Mouse (Mus musculus) forebrain, embryonic 12.5 days (tissue): ENCODE data around the gene Vps13d. TPM values are rescaled to one million over a fixed set of nuclear protein-coding genes. Genes with fewer than 3 reads are reported as not detected.

Experiments used
- ATAC-seq: fragments of 200-750 bp; cut with Nextera tagmentation; 2 replicates; pipeline ENCODE4 v1.8.0; 2017; ENCODE audit warnings: moderate TSS enrichment; ENCODE audit not compliant: low FRiP score
- H3K27ac ChIP-seq: fragments of 300-500 bp; sonication (generic); 2 replicates; pipeline ENCODE4 v1.5.1; 2016; ENCODE audit warnings: mild to moderate bottlenecking
- H3K27me3 ChIP-seq: fragments of 300-500 bp; sonication (generic); 2 replicates; pipeline ENCODE4 v1.6.1; 2016; ENCODE audit warnings: mild to moderate bottlenecking
- H3K36me3 ChIP-seq: fragments of 300-500 bp; sonication (generic); replicated peaks from 2 replicates; pipeline ENCODE4 v1.6.1; 2016; ENCODE audit warnings: mild to moderate bottlenecking
- H3K4me1 ChIP-seq: fragments of 300-500 bp; sonication (generic); 2 replicates; pipeline ENCODE4 v1.6.1; 2016
- H3K4me2 ChIP-seq: fragments of 300-500 bp; sonication (generic); 2 replicates; pipeline ENCODE4 v1.6.1; 2016; ENCODE audit warnings: mild to moderate bottlenecking, moderate library complexity
- H3K4me3 ChIP-seq: fragments of 300-500 bp; sonication (generic); replicated peaks from 2 replicates; pipeline ENCODE4 v1.5.1; 2016; ENCODE audit warnings: mild to moderate bottlenecking
- H3K9ac ChIP-seq: fragments of 300-500 bp; sonication (generic); 2 replicates; pipeline ENCODE4 v1.6.1; 2016; ENCODE audit warnings: mild to moderate bottlenecking
- H3K9me3 ChIP-seq: fragments of 300-500 bp; sonication (generic); 2 replicates; pipeline ENCODE4 v1.6.1; 2016
- WGBS: fragments of 180-500 bp; shearing (Covaris S2); methylation state at CpG from one replicate; pipeline ENCODE4 v1.1.7; 2016; 5-methylcytosine and 5-hydroxymethylcytosine counted together
- polyA plus RNA-seq: library from polyadenylated mRNA; unstranded; fragments of >200 nt; fragmentation: Nextera tagmentation; extraction: Ambion mirVana; gene quantifications from 2 replicates; pipeline ENCODE4 v1.2.1, GENCODE M21; 2016

Vps13d gene
- polyA plus RNA-seq, 1 experiment from 2014 or later, result 5.7 TPM

DNA sequence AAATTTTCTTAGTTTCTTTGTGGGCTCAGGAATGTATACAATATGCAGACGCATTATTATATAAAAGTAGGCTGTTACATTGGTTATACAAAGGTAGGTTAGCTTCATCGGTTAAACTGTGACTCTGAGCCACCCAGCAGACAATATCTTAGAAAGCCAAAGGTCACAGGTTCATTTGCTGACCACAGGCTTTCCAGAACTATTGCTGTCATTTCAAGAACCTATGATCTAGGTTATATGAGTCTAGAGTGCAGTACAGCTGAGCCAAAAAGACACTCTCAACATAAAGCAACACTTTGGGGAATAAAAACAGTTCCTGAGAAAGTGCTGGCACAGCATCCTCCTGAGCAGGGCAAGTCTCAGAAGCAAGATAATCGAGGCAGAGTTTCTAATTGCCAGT is 140.4 kb downstream of the Vps13d start:
- Histone ChIP-seq H3K4me1 (peaks cover 8% of the 10 kb centered on the region; the same call in 1 of the 2 replicates), H3K36me3 (peaks cover 41% of the 10 kb centered on the region), H3K9me3 (no peaks in the 10 kb centered on the region), H3K4me3 (no peak overlapping the region), H3K27me3 (peaks cover 12% of the 10 kb centered on the region), H3K9ac (no peak overlapping the region), H3K27ac (no peak overlapping the region), H3K4me2 (no peak overlapping the region)
- no peak for ATAC-seq
- WGBS, result 67% methylated on average over 3 of the region's 3 CpGs

DNA sequence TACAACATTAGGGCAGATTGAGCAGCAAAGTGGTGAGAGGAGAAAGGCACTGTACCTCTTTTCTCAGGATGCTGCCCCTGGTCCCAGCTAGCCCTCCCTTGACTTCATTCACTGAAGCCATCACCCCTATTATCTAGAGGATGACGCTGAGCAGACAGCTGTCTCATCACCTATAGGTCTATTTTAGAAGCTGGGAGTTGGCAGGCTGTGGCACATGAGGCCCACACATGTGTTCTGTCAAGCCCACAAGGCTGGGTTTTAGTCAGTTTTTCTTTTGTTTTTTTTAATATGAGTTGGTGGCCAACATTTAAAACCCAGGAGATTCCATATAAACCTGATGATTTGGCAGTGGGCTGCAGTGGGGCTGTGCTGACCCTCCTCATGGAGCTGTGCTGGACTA is 142.1 kb downstream of the Vps13d start:
- ATAC-seq, result no peak
- Histone ChIP-seq H3K27ac (no peak overlapping the region), H3K9ac (no peak overlapping the region), H3K36me3 (peaks cover 35% of the 10 kb centered on the region), H3K4me1 (peaks cover 8% of the 10 kb centered on the region; the same call in 1 of the 2 replicates), H3K4me3 (no peak overlapping the region), H3K4me2 (no peak overlapping the region), H3K9me3 (no peaks in the 10 kb centered on the region), H3K27me3 (peaks cover 12% of the 10 kb centered on the region)
- 71% methylated on average over 1 of the region's 1 CpGs for WGBS

DNA sequence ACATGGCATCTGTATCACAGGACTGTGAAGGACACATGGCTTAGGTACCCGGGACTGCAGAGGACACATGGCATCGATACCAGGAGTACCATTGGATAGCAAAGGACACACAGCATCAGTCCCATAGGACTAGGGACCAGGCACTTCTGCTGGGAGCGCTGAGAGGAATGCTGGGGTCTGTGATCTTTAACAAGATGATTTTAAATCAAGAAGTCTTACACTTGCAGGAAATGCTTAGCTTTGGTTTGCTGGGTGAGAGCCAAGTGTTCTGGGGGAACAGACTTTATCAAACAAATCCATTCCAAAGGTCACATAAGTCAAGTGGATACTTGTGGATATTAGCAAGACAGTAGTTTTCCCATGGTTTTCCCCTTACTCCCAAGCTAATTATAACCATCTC is 142.5 kb downstream of the Vps13d start:
- H3K36me3 ChIP-seq, result peaks cover 34% of the 10 kb centered on the region
- WGBS, result 91% methylated on average over 3 of the region's 3 CpGs
- H3K9ac ChIP-seq, result no peak overlapping the region
- H3K27ac ChIP-seq, result no peak overlapping the region
- no peak for ATAC-seq
- H3K4me1 ChIP-seq, result peaks cover 8% of the 10 kb centered on the region; the same call in 1 of the 2 replicates
- no peaks in the 10 kb centered on the region for H3K9me3 ChIP-seq
- H3K27me3 ChIP-seq, result peaks cover 12% of the 10 kb centered on the region
- H3K4me2 ChIP-seq, result no peak overlapping the region
- no peak overlapping the region for H3K4me3 ChIP-seq

DNA sequence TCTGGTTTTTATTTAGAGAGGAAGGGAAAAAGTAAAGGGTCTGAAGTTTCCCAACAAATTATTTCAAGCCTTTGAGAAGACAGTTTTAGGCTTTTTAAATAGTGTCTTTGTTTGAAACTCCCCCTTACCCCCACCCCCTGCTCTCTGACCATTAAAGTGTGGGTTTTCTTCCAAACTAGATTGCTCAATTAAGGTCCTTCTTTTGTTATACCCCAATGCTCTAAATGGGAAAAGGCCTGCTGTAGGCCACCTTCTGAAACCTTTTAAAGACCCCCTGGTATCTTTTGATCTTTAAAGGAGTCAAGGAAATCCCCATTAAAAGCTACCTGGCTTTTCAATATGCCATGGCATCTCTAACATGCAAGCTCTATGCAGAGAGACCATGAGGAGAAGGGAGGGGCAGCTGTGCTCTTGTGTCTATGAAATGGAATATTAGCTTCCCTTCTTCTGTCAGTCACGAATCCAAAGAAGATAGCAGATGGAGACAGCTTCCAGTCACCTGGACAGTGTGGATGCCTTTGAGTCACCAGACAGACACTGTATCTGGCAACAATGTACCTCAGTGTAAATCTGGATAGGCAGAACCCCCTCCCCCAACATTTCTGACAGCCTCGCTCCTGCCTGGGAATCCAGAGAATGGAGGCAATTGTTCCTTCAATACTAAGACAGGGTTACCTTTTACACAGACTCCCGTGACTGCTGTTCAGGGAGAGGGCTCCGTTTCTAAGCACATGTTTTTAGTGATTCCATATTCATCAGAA is 143.4 kb downstream of the Vps13d start:
- H3K4me1 ChIP-seq, result peaks cover 8% of the 10 kb centered on the region; the same call in 1 of the 2 replicates
- H3K36me3 ChIP-seq, result peaks cover 26% of the 10 kb centered on the region
- no peak overlapping the region for H3K4me2 ChIP-seq
- H3K9me3 ChIP-seq, result no peaks in the 10 kb centered on the region
- no peak overlapping the region for H3K9ac ChIP-seq
- H3K27ac ChIP-seq, result no peak overlapping the region
- 30% methylated on average over 4 of the region's 4 CpGs for WGBS
- no peak overlapping the region for H3K4me3 ChIP-seq
- ATAC-seq, result peak; percentile 27; the same call in 1 of the 2 replicates
- peaks cover 12% of the 10 kb centered on the region for H3K27me3 ChIP-seq

DNA sequence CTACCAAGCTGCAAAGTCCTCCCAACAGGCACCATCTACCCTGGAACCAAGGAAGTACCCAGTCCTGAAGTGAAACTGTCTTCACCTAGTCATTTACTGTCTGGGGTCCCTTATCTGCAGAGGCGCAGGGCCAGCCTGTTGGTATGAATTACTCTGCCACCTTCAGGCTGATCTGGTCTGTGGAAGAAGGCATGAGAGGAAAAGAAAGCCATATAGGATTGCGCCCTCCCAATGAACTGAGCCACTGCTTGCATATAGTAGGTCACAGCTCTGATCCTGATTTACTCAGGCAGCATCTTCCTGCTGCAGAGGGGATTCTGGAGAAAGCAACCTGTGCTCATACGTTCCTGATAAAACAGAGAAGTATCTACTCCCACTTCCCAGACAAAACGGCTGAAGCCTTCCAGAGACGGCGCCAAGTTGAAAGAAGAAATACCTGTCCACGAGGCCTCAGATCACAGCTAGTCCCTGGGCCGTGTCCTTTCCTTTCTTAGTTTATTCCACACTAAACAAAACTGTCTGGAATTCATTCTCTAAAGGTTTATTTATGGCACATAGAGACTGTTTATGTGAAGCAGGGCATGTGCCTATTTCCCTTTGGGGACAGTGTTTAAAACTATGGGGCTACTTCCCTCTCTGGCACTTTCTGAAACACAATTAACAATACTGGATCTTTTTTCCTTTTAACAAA is 144.1 kb downstream of the Vps13d start:
- Histone ChIP-seq H3K9ac (no peak overlapping the region), H3K4me3 (no peak overlapping the region), H3K9me3 (no peaks in the 10 kb centered on the region), H3K27me3 (peaks cover 12% of the 10 kb centered on the region), H3K27ac (no peak overlapping the region), H3K36me3 (peaks cover 22% of the 10 kb centered on the region), H3K4me2 (no peak overlapping the region), H3K4me1 (peaks cover 8% of the 10 kb centered on the region; the same call in 1 of the 2 replicates)
- 54% methylated on average over 8 of the region's 8 CpGs for WGBS
- ATAC-seq, result no peak

DNA sequence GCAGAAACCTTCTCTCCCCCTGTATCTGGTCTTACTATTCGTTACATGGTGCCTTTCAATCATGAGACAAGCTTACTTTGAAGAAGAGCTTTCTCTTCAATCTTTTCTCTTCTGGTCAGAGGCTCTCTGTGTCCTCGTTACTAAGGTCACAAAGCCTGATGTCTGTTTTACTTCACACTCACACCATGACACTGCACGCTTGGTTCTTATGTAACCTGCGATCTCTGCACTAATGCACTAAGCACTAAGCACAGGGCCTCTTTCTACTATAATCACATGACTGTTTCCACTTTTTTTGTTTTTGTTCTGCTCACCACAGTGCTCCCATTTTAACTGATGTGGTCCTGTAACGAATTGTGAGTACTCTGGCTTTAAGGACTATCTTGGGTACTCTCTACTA is 146.8 kb downstream of the Vps13d start:
- Histone ChIP-seq H3K4me3 (no peak overlapping the region), H3K9me3 (no peaks in the 10 kb centered on the region), H3K36me3 (peaks cover 29% of the 10 kb centered on the region), H3K9ac (no peak overlapping the region), H3K4me1 (peaks cover 8% of the 10 kb centered on the region; the same call in 1 of the 2 replicates), H3K27ac (no peak overlapping the region), H3K27me3 (peaks cover 8% of the 10 kb centered on the region), H3K4me2 (no peak overlapping the region)
- no peak for ATAC-seq
- 71% methylated on average over 5 of the region's 5 CpGs for WGBS

DNA sequence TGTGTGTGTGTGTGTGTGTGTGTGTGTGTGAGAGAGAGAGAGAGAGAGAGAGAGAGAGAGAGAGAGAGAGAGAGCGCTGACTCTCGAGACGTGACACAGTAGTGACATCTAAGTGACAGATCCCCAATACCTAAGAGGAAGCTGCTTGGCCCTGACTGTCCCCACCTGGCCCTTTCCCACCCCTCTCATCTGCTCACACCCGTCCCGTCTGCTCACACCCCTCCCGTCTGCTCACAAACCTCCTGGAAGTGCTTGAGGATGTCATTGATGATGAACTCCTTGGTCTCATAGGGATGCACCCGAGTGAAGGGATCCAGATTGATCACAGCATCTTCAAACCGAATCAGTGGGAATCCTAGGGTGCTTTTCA is 148.8 kb downstream of the Vps13d start:
- Histone ChIP-seq H3K36me3 (peaks cover 22% of the 10 kb centered on the region), H3K9me3 (no peaks in the 10 kb centered on the region)

DNA sequence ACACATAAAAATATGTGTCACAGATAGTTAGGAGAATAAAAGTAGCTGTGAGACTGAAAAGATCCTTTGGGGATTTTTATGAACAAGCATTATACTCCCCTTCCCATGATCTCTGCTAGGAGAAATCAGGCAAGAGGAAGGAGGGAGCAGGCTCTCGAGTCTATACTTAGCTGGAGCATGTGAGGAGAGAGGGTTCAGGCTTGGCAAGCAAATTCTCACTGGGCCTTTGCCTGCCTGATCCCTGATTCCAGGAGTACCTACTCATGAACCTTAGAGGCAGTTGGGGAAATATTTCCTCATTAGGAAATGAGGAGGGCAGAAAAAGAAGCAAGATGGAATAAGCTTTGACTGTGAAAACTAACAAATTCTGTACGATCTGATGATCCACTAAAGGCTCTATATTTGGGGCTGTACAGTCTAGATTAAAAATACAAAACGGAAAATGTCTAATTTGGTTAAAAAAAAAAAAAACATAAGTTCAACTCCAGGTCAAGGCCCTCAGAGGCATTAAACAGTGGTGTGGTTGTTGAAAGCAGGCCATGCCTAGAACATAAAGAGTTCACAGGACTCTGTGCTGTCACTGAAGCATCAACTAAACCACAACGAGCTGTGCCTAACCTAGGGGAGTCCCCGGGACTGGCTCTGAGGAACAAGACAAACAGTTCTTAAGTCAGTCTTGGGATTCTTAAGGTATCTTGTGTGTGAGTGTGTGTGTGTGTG is 149.3 kb downstream of the Vps13d start:
- Histone ChIP-seq H3K27ac (no peak overlapping the region), H3K4me1 (no peaks in the 10 kb centered on the region), H3K36me3 (peaks cover 22% of the 10 kb centered on the region), H3K9ac (no peak overlapping the region), H3K4me2 (no peak overlapping the region), H3K9me3 (no peaks in the 10 kb centered on the region), H3K4me3 (no peak overlapping the region), H3K27me3 (no peaks in the 10 kb centered on the region)
- 81% methylated on average over 5 of the region's 5 CpGs for WGBS
- no peak for ATAC-seq

More for the DNA sequence above, 148.8 kb downstream of the Vps13d start:
- H3K27me3 ChIP-seq, result no peaks in the 10 kb centered on the region
- 89% methylated on average over 5 of the region's 8 CpGs for WGBS
- ATAC-seq, result no peak
- H3K4me2 ChIP-seq, result no peak overlapping the region
- no peak overlapping the region for H3K27ac ChIP-seq
- H3K9ac ChIP-seq, result no peak overlapping the region
- no peak overlapping the region for H3K4me3 ChIP-seq
- H3K4me1 ChIP-seq, result no peaks in the 10 kb centered on the region

DNA sequence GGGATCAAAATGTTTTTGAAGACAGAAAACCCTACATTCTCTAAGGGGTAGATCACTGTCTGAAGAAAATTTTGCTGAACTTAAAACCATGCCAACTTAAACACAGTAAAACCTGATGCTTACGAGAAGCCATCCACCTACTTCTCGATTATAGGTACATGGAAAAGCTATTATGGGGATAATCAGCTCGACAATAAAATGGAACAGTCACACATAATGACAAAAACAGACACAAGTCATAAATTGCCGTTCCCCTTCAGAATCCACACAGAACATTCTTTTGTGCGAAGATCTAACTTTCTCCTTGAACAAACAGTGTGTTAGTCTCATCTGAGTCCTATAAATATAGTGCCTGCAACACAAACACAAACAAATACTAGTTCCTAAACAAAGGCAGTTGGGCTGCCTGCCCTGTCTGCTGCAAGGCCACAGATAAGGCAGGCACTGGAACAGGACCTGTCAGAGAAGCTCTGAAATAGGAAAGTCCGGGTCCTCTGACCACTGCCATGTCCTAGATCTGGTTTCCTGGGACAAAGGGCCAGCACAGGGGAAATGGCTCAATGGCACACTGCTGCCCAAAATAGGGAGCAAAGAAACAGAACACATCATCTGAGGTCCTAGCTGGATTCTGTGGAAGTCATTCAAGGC is 153.5 kb downstream of the Vps13d start:
- Histone ChIP-seq H3K36me3 (peaks cover 26% of the 10 kb centered on the region), H3K9ac (no peak overlapping the region), H3K4me1 (no peaks in the 10 kb centered on the region), H3K4me3 (no peak overlapping the region), H3K4me2 (no peak overlapping the region), H3K27ac (no peak overlapping the region), H3K27me3 (no peaks in the 10 kb centered on the region), H3K9me3 (no peaks in the 10 kb centered on the region)
- no peak for ATAC-seq
- WGBS, result 94% methylated on average over 6 of the region's 6 CpGs

DNA sequence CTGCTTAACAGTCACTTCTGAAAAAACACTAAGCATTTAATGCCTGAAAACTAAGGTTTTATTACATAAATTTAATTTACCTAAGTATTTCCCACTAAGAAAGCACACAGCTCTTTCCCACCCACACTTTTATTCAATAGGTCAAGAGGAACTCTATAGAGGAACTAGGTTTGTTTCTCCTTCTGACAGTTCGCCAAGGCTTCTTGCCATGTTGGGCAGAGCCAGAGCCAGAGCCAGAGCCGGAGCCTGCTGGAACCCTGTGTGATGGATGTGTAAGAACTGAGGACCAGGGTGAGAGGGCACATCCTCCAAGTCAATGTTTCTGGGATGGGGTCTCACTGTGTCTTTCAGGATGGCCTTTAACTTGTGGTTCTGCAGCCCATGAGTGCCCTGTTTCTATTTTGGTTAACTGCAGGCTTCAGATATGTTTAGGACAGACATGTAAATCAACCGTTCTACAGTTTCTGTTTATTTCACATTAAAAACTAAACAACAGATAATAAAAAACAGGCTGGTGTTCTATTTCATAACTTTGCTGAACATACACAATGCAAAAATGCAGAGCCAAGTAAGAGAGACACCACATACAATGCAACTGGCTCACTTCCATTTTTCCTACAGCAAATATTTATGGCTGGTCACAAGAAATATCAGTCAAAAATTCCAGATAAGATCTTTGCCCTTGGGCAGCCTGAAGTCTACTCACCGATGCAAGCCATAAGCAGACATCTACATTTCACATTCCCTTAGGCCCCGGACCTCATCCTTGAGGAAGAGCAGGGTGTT is 157.0 kb downstream of the Vps13d start:
- Histone ChIP-seq H3K4me3 (no peak overlapping the region), H3K36me3 (peaks cover 7% of the 10 kb centered on the region; the same call in 1 of the 2 replicates), H3K27ac (no peak overlapping the region), H3K9ac (no peak overlapping the region), H3K9me3 (no peaks in the 10 kb centered on the region), H3K27me3 (no peaks in the 10 kb centered on the region), H3K4me1 (peaks cover 9% of the 10 kb centered on the region), H3K4me2 (no peak overlapping the region)
- WGBS, result 89% methylated on average over 5 of the region's 5 CpGs
- ATAC-seq, result no peak

DNA sequence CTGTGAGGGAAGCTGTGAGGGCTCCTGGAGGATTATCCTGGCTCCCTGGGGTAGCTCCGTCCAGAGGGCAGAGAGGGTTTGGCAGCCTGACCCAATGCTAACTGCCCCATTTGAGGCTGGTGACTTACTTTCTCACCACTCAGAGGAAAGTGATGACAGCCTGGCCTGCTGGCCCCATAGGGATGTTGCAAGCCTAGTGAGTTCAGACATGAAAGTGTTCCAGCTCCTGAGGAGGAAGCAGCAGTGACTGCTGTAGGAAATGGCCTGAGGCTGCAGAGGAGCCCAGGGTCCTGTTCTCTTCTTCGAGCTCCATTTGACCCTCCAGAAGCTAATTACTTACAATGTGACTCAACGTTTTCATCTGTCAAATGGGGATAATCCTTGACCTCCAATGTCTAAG is 157.8 kb downstream of the Vps13d start:
- H3K9ac ChIP-seq, result no peak overlapping the region
- no peak overlapping the region for H3K4me3 ChIP-seq
- H3K27me3 ChIP-seq, result no peaks in the 10 kb centered on the region
- ATAC-seq, result no peak
- H3K4me2 ChIP-seq, result no peak overlapping the region
- H3K27ac ChIP-seq, result no peak overlapping the region
- peaks cover 9% of the 10 kb centered on the region for H3K4me1 ChIP-seq
- H3K9me3 ChIP-seq, result no peaks in the 10 kb centered on the region
- peaks cover 7% of the 10 kb centered on the region; the same call in 1 of the 2 replicates for H3K36me3 ChIP-seq
- WGBS, result 62% methylated on average over 3 of the region's 3 CpGs
